Mouse (Mus musculus): ENCODE measurements around the gene Gm10778. TPM values are rescaled to one million over a fixed set of nuclear protein-coding genes. Genes with fewer than 3 reads are reported as not detected.
A peak's percentile ranks its signal among the peaks of the same experiment; 100 is the strongest.

Gm10778 gene
- total and polyA plus RNA-seq, 2 experiments: 0.18 to 2.5 TPM

GRCm38 (mm10) chr10:81626101-81626993, 22.5 kb upstream of the Gm10778 start:
- peaks cover 3% of the 10 kb centered on the region; the same call in 1 of the 2 replicates for H3K4me1 ChIP-seq (ENCODE audit: control insufficient read depth, insufficient read depth, low read length)
- no peak overlapping the region for H3K27ac ChIP-seq (replicated peaks; ENCODE audit: insufficient read depth, low read depth, low read length)
- no peak for DNase-seq (ENCODE audit: extremely low read depth, low read depth, low spot score)
- no peaks in the 10 kb centered on the region for H3K79me2 ChIP-seq (ENCODE audit: control insufficient read depth, insufficient read depth, low read length)
- WGBS: 84% methylated on average over 22 of the region's 22 CpGs
- H3K4me3 ChIP-seq (ENCODE audit: insufficient read depth, low read depth, low read length): peak overlapping the region; percentile 84
- TF ChIP-seq POLR2A (IDR thresholded peaks at IDR 0.05; ENCODE audit: extremely low read depth, insufficient read depth, low read length): no peak
- no peaks in the 10 kb centered on the region for H3K27me3 ChIP-seq (ENCODE audit: control insufficient read depth, insufficient read depth, low read length)
- H3K36me3 ChIP-seq (ENCODE audit: control insufficient read depth, insufficient read depth, low read length): no peaks in the 10 kb centered on the region
- peak overlapping the region; percentile 82; the same call in 1 of the 2 replicates for H3K9ac ChIP-seq (ENCODE audit: low read depth, low read length)

GRCm38 (mm10) chr10:81626994-81627835, 21.6 kb upstream of the Gm10778 start, which contains the start of gene Sirt6:
TSS of gene Sirt6 (minus strand) at chr10:81627797.
- Histone ChIP-seq H3K27me3 (ENCODE audit: control insufficient read depth, insufficient read depth, low read length) (no peaks in the 10 kb centered on the region), H3K27ac (replicated peaks; ENCODE audit: insufficient read depth, low read depth, low read length) (peak within 1 kb of the TSS; percentile 65), H3K36me3 (ENCODE audit: control insufficient read depth, insufficient read depth, low read length) (no peaks in the 10 kb centered on the region), H3K79me2 (ENCODE audit: control insufficient read depth, insufficient read depth, low read length) (no peaks in the 10 kb centered on the region), H3K9ac (ENCODE audit: low read depth, low read length) (peak within 1 kb of the TSS; percentile 82), H3K4me3 (ENCODE audit: insufficient read depth, low read depth, low read length) (peak within 1 kb of the TSS; percentile 84), H3K4me1 (ENCODE audit: control insufficient read depth, insufficient read depth, low read length) (peaks cover 3% of the 10 kb centered on the region; the same call in 1 of the 2 replicates)
- TF ChIP-seq CTCF (IDR thresholded peaks at IDR 0.05; ENCODE audit: low read depth, low read length): no peak
- 5% methylated on average over 40 of the region's 40 CpGs for WGBS
- DNase-seq (ENCODE audit: extremely low read depth, low read depth, low spot score): peak; percentile 83

GRCm38 (mm10) chr10:81627836-81628220, 21.0 kb upstream of the Gm10778 start:
- Histone ChIP-seq H3K36me3 (ENCODE audit: control insufficient read depth, insufficient read depth, low read length) (no peaks in the 10 kb centered on the region), H3K27me3 (ENCODE audit: control insufficient read depth, insufficient read depth, low read length) (no peaks in the 10 kb centered on the region), H3K79me2 (ENCODE audit: control insufficient read depth, insufficient read depth, low read length) (no peaks in the 10 kb centered on the region), H3K9ac (ENCODE audit: low read depth, low read length) (peak overlapping the region; percentile 52), H3K4me1 (ENCODE audit: control insufficient read depth, insufficient read depth, low read length) (peaks cover 3% of the 10 kb centered on the region; the same call in 1 of the 2 replicates), H3K4me3 (ENCODE audit: insufficient read depth, low read depth, low read length) (peak overlapping the region; percentile 84), H3K27ac (replicated peaks; ENCODE audit: insufficient read depth, low read depth, low read length) (peak overlapping the region; percentile 62)
- WGBS: 36% methylated on average over 7 of the region's 7 CpGs
- no peak for DNase-seq (ENCODE audit: extremely low read depth, low read depth, low spot score)
- TF ChIP-seq POLR2A (IDR thresholded peaks at IDR 0.05; ENCODE audit: extremely low read depth, insufficient read depth, low read length) (no peak), CTCF (IDR thresholded peaks at IDR 0.05; ENCODE audit: low read depth, low read length) (no peak)

- TF ChIP-seq POLR2A (IDR thresholded peaks at IDR 0.05; ENCODE audit: extremely low read depth, insufficient read depth, low read length) (no peak), CTCF (IDR thresholded peaks at IDR 0.05; ENCODE audit: low read depth, low read length) (no peak)
- H3K36me3 ChIP-seq (ENCODE audit: control insufficient read depth, insufficient read depth, low read length): no peaks in the 10 kb centered on the region
- no peak for DNase-seq (ENCODE audit: extremely low read depth, low read depth, low spot score)
- no peaks in the 10 kb centered on the region for H3K79me2 ChIP-seq (ENCODE audit: control insufficient read depth, insufficient read depth, low read length)
- peak within 1 kb of the TSS; percentile 65 for H3K27ac ChIP-seq (replicated peaks; ENCODE audit: insufficient read depth, low read depth, low read length)
- H3K4me3 ChIP-seq (ENCODE audit: insufficient read depth, low read depth, low read length): peak within 1 kb of the TSS; percentile 84
- H3K27me3 ChIP-seq (ENCODE audit: control insufficient read depth, insufficient read depth, low read length): no peaks in the 10 kb centered on the region
- WGBS: 88% methylated on average over 16 of the region's 16 CpGs
- H3K9ac ChIP-seq (ENCODE audit: low read depth, low read length): peak within 1 kb of the TSS; percentile 82
- H3K4me1 ChIP-seq (ENCODE audit: control insufficient read depth, insufficient read depth, low read length): peaks cover 3% of the 10 kb centered on the region; the same call in 1 of the 2 replicates
Observed at GRCm38 (mm10) chr10:81628390-81628789, 20.5 kb upstream of the Gm10778 start, which contains the start of gene Ankrd24. TSS of gene Ankrd24 (plus strand) at chr10:81628540.

- 9% methylated on average over 37 of the region's 37 CpGs for WGBS
- H3K36me3 ChIP-seq (ENCODE audit: control insufficient read depth, insufficient read depth, low read length): no peaks in the 10 kb centered on the region
- DNase-seq (ENCODE audit: extremely low read depth, low read depth, low spot score): peak; percentile 50
- no peaks in the 10 kb centered on the region for H3K79me2 ChIP-seq (ENCODE audit: control insufficient read depth, insufficient read depth, low read length)
- H3K4me1 ChIP-seq (ENCODE audit: control insufficient read depth, insufficient read depth, low read length): no peaks in the 10 kb centered on the region
- H3K9ac ChIP-seq (ENCODE audit: low read depth, low read length): peak overlapping the region; percentile 0; the same call in 1 of the 2 replicates
- peak overlapping the region; percentile 34; the same call in 1 of the 2 replicates for H3K4me3 ChIP-seq (ENCODE audit: insufficient read depth, low read depth, low read length)
- H3K27me3 ChIP-seq (ENCODE audit: control insufficient read depth, insufficient read depth, low read length): no peaks in the 10 kb centered on the region
- H3K27ac ChIP-seq (replicated peaks; ENCODE audit: insufficient read depth, low read depth, low read length): no peak overlapping the region
- TF ChIP-seq POLR2A (IDR thresholded peaks at IDR 0.05; ENCODE audit: extremely low read depth, insufficient read depth, low read length) (no peak), CTCF (IDR thresholded peaks at IDR 0.05; ENCODE audit: low read depth, low read length) (no peak)
Observed at GRCm38 (mm10) chr10:81633253-81634099, 15.4 kb upstream of the Gm10778 start.
